Mouse (Mus musculus) embryonic facial prominence, embryonic 15.5 days (tissue): Measurements from ENCODE around the gene Spag9. TPM values are rescaled to one million over a fixed set of nuclear protein-coding genes. Genes with fewer than 3 reads are reported as not detected.
"Not testable (repeated sequence)": the region's sequence is repeated elsewhere in the genome, so short reads cannot be mapped to it uniquely, and the experiment has no call there.

ENCODE experiments used
- ATAC-seq: fragments of 200-750 bp; cut with Nextera tagmentation; 2 replicates; pipeline ENCODE4 v1.8.0; 2017; ENCODE audit warnings: low read depth, moderate TSS enrichment; ENCODE audit not compliant: insufficient number of reproducible peaks, low FRiP score, low TSS enrichment
- H3K27ac ChIP-seq: fragments of 300-500 bp; sonication (generic); replicated peaks from 2 replicates; pipeline ENCODE4 v1.5.1; 2015; ENCODE audit warnings: mild to moderate bottlenecking, inconsistent platforms
- H3K27me3 ChIP-seq: fragments of 300-500 bp; sonication (generic); 2 replicates; pipeline ENCODE4 v1.6.1; 2015; ENCODE audit warnings: inconsistent platforms
- H3K36me3 ChIP-seq: fragments of 300-500 bp; sonication (generic); 2 replicates; pipeline ENCODE4 v1.6.1; 2015; ENCODE audit warnings: mild to moderate bottlenecking, inconsistent platforms
- H3K4me1 ChIP-seq: fragments of 300-500 bp; sonication (generic); 2 replicates; pipeline ENCODE4 v1.6.1; 2015; ENCODE audit warnings: inconsistent platforms
- H3K4me2 ChIP-seq: fragments of 300-500 bp; sonication (generic); replicated peaks from 2 replicates; pipeline ENCODE4 v1.6.1; 2015; ENCODE audit warnings: mild to moderate bottlenecking, inconsistent platforms
- H3K4me3 ChIP-seq: fragments of 300-500 bp; sonication (generic); replicated peaks from 2 replicates; pipeline ENCODE4 v1.5.1; 2015; ENCODE audit warnings: mild to moderate bottlenecking, inconsistent platforms
- H3K9ac ChIP-seq: fragments of 300-500 bp; sonication (generic); 2 replicates; pipeline ENCODE4 v1.6.1; 2015; ENCODE audit warnings: inconsistent platforms
- H3K9me3 ChIP-seq: fragments of 300-500 bp; sonication (generic); replicated peaks from 2 replicates; pipeline ENCODE4 v1.6.1; 2016; ENCODE audit warnings: inconsistent platforms
- WGBS: fragments of 180-500 bp; shearing (Covaris S2); methylation state at CpG from one replicate; pipeline ENCODE4 v1.1.7; 2015; 5-methylcytosine and 5-hydroxymethylcytosine counted together
- polyA plus RNA-seq: library from polyadenylated mRNA; unstranded; fragments of >200 nt; fragmentation: Nextera tagmentation; extraction: Ambion mirVana; gene quantifications from 2 replicates; pipeline ENCODE4 v1.2.1, GENCODE M21; 2015

Gene Spag9
- polyA plus RNA-seq, 1 experiment from 2014 or later, result 43.4 TPM

GRCm38 (mm10) chr11:94054901-94055300 lies 59.0 kb downstream of the Spag9 start:
- peaks cover 14% of the 10 kb centered on the region; the same call in 1 of the 2 replicates for H3K36me3 ChIP-seq
- H3K9me3 ChIP-seq, result no peaks in the 10 kb centered on the region
- H3K4me1 ChIP-seq, result no peaks in the 10 kb centered on the region
- H3K4me3 ChIP-seq, result no peak overlapping the region
- no peak for ATAC-seq
- no peak overlapping the region for H3K27ac ChIP-seq
- H3K4me2 ChIP-seq, result no peak overlapping the region
- 81% methylated on average over 3 of the region's 3 CpGs for WGBS
- H3K9ac ChIP-seq, result no peak overlapping the region
- H3K27me3 ChIP-seq, result no peaks in the 10 kb centered on the region

- no peak for ATAC-seq
- H3K9ac ChIP-seq, result no peak overlapping the region
- H3K4me3 ChIP-seq, result no peak overlapping the region
- peaks cover 22% of the 10 kb centered on the region for H3K36me3 ChIP-seq
- H3K4me1 ChIP-seq, result no peaks in the 10 kb centered on the region
- H3K27me3 ChIP-seq, result no peaks in the 10 kb centered on the region
- no peak overlapping the region for H3K4me2 ChIP-seq
- H3K9me3 ChIP-seq, result no peaks in the 10 kb centered on the region
- WGBS, result 82% methylated on average over 5 of the region's 5 CpGs
- H3K27ac ChIP-seq, result no peak overlapping the region
Observed at GRCm38 (mm10) chr11:94063941-94064340, 68.0 kb downstream of the Spag9 start.

- Histone ChIP-seq H3K4me3 (no peak overlapping the region), H3K4me1 (no peaks in the 10 kb centered on the region), H3K9me3 (no peaks in the 10 kb centered on the region), H3K27me3 (no peaks in the 10 kb centered on the region), H3K4me2 (no peak overlapping the region), H3K9ac (no peak overlapping the region), H3K27ac (no peak overlapping the region), H3K36me3 (peaks cover 24% of the 10 kb centered on the region)
- no peak for ATAC-seq
- WGBS, result 85% methylated on average over 2 of the region's 2 CpGs
Observed at GRCm38 (mm10) chr11:94070455-94070854, 74.6 kb downstream of the Spag9 start.

GRCm38 (mm10) chr11:94073283-94073682 lies 77.4 kb downstream of the Spag9 start:
- Histone ChIP-seq H3K36me3 (peaks cover 21% of the 10 kb centered on the region), H3K27me3 (no peaks in the 10 kb centered on the region), H3K4me3 (no peak overlapping the region), H3K4me2 (no peak overlapping the region), H3K4me1 (no peaks in the 10 kb centered on the region), H3K9me3 (no peaks in the 10 kb centered on the region), H3K9ac (no peak overlapping the region), H3K27ac (no peak overlapping the region)
- WGBS, result 83% methylated on average over 4 of the region's 4 CpGs
- no peak for ATAC-seq

GRCm38 (mm10) chr11:94086966-94087365 lies 91.1 kb downstream of the Spag9 start:
- peaks cover 46% of the 10 kb centered on the region for H3K36me3 ChIP-seq
- ATAC-seq, H3K4me1 ChIP-seq, H3K4me2 ChIP-seq, H3K4me3 ChIP-seq, H3K9ac ChIP-seq, H3K9me3 ChIP-seq, H3K27me3 ChIP-seq, H3K27ac ChIP-seq: not testable (repeated sequence)
- 85% methylated on average over 2 of the region's 2 CpGs for WGBS

- ATAC-seq, result no peak
- H3K36me3 ChIP-seq, result peaks cover 50% of the 10 kb centered on the region
- H3K4me2 ChIP-seq, result no peak overlapping the region
Observed at GRCm38 (mm10) chr11:94090496-94090895, 94.6 kb downstream of the Spag9 start.

GRCm38 (mm10) chr11:94097489-94097888 lies 101.6 kb downstream of the Spag9 start:
- no peak overlapping the region for H3K4me2 ChIP-seq
- H3K9ac ChIP-seq, result no peak overlapping the region
- no peak overlapping the region for H3K27ac ChIP-seq
- H3K27me3 ChIP-seq, result no peaks in the 10 kb centered on the region
- H3K4me3 ChIP-seq, result no peak overlapping the region
- ATAC-seq, result no peak
- H3K36me3 ChIP-seq, result peaks cover 72% of the 10 kb centered on the region
- H3K9me3 ChIP-seq, result no peaks in the 10 kb centered on the region
- 94% methylated on average over 3 of the region's 3 CpGs for WGBS
- H3K4me1 ChIP-seq, result no peaks in the 10 kb centered on the region

More at GRCm38 (mm10) chr11:94090496-94090895, 94.6 kb downstream of the Spag9 start:
- WGBS, result 79% methylated on average over 4 of the region's 4 CpGs
- H3K27ac ChIP-seq, result no peak overlapping the region
- H3K27me3 ChIP-seq, result no peaks in the 10 kb centered on the region
- H3K4me1 ChIP-seq, result no peaks in the 10 kb centered on the region
- no peak overlapping the region for H3K4me3 ChIP-seq
- no peak overlapping the region for H3K9ac ChIP-seq
- no peaks in the 10 kb centered on the region for H3K9me3 ChIP-seq

- Histone ChIP-seq H3K9ac (no peak overlapping the region), H3K27ac (no peak overlapping the region), H3K27me3 (no peaks in the 10 kb centered on the region), H3K4me2 (no peak overlapping the region), H3K9me3 (no peaks in the 10 kb centered on the region), H3K36me3 (peaks cover 71% of the 10 kb centered on the region), H3K4me1 (no peaks in the 10 kb centered on the region), H3K4me3 (no peak overlapping the region)
- no peak for ATAC-seq
- 92% methylated on average over 5 of the region's 5 CpGs for WGBS
Observed at GRCm38 (mm10) chr11:94098840-94099239, 102.9 kb downstream of the Spag9 start.

GRCm38 (mm10) chr11:94113795-94114194 lies 117.9 kb downstream of the Spag9 start:
- no peak overlapping the region for H3K4me2 ChIP-seq
- no peak overlapping the region for H3K27ac ChIP-seq
- no peaks in the 10 kb centered on the region for H3K4me1 ChIP-seq
- H3K9me3 ChIP-seq, result no peaks in the 10 kb centered on the region
- no peak overlapping the region for H3K9ac ChIP-seq
- H3K4me3 ChIP-seq, result no peak overlapping the region
- WGBS, result 91% methylated on average over 2 of the region's 2 CpGs
- no peaks in the 10 kb centered on the region for H3K27me3 ChIP-seq
- no peak for ATAC-seq
- H3K36me3 ChIP-seq, result peaks cover 39% of the 10 kb centered on the region

- peaks cover 35% of the 10 kb centered on the region for H3K36me3 ChIP-seq
- H3K4me1 ChIP-seq, result no peaks in the 10 kb centered on the region
- no peak overlapping the region for H3K9ac ChIP-seq
- H3K27me3 ChIP-seq, result no peaks in the 10 kb centered on the region
- no peaks in the 10 kb centered on the region for H3K9me3 ChIP-seq
- H3K4me3 ChIP-seq, result no peak overlapping the region
- no peak for ATAC-seq
- H3K27ac ChIP-seq, result no peak overlapping the region
- WGBS, result 95% methylated on average over 5 of the region's 5 CpGs
- H3K4me2 ChIP-seq, result no peak overlapping the region
Observed at GRCm38 (mm10) chr11:94115408-94115807, 119.5 kb downstream of the Spag9 start.

- Histone ChIP-seq H3K4me2 (no peak overlapping the region), H3K9me3 (no peaks in the 10 kb centered on the region), H3K4me3 (no peak overlapping the region), H3K9ac (no peak overlapping the region), H3K4me1 (no peaks in the 10 kb centered on the region), H3K27me3 (no peaks in the 10 kb centered on the region), H3K36me3 (peaks cover 44% of the 10 kb centered on the region), H3K27ac (no peak overlapping the region)
- ATAC-seq, result no peak
- WGBS, result 94% methylated on average over 7 of the region's 7 CpGs
Observed at GRCm38 (mm10) chr11:94116655-94117054, 120.8 kb downstream of the Spag9 start.

- Histone ChIP-seq H3K36me3 (peaks cover 49% of the 10 kb centered on the region), H3K27me3 (no peaks in the 10 kb centered on the region), H3K4me3 (no peak overlapping the region), H3K4me1 (no peaks in the 10 kb centered on the region), H3K4me2 (no peak overlapping the region), H3K9me3 (no peaks in the 10 kb centered on the region), H3K9ac (no peak overlapping the region), H3K27ac (no peak overlapping the region)
- ATAC-seq, result no peak
- WGBS, result 95% methylated on average over 6 of the region's 6 CpGs
Observed at GRCm38 (mm10) chr11:94117836-94118235, 121.9 kb downstream of the Spag9 start.
